Mouse (Mus musculus) thymus, adult 2 months (tissue): ENCODE data around the gene Car14. TPM values are rescaled to one million over a fixed set of nuclear protein-coding genes. Genes with fewer than 3 reads are reported as not detected.

ENCODE experiments used
- DNase-seq: peaks from one replicate; pipeline ENCODE4 v3.0.0; 2021
- H3K27ac ChIP-seq: fragments of 200-500 bp; 2 replicates; pipeline ENCODE4 v1.5.1; 2012; ENCODE audit warnings: low read length, control low read depth; ENCODE audit not compliant: control insufficient read depth, insufficient read depth
- H3K27me3 ChIP-seq: fragments of 200-500 bp; 2 replicates; pipeline ENCODE4 v1.6.1; 2012; ENCODE audit warnings: mild to moderate bottlenecking, low read length, moderate library complexity, mixed read lengths; ENCODE audit not compliant: control insufficient read depth, insufficient read depth
- H3K36me3 ChIP-seq: fragments of 200-500 bp; 2 replicates; pipeline ENCODE4 v1.6.1; 2012; ENCODE audit warnings: mild to moderate bottlenecking, low read length, moderate library complexity; ENCODE audit not compliant: control insufficient read depth, insufficient read depth
- H3K4me1 ChIP-seq: fragments of 200-500 bp; replicated peaks from 2 replicates; pipeline ENCODE4 v1.6.1; 2012; ENCODE audit warnings: low read length; ENCODE audit not compliant: control insufficient read depth, insufficient read depth
- H3K4me3 ChIP-seq: fragments of 200-500 bp; 2 replicates; pipeline ENCODE4 v1.5.1; 2012; ENCODE audit warnings: mild to moderate bottlenecking, low read length, control low read depth, moderate library complexity; ENCODE audit not compliant: control insufficient read depth, insufficient read depth
- CTCF ChIP-seq: fragments of 200-500 bp; IDR thresholded peaks from 2 replicates; pipeline ENCODE4 v1.5.1; 2012; ENCODE audit warnings: mild to moderate bottlenecking, control low read depth, low read length, moderate library complexity, borderline replicate concordance; ENCODE audit not compliant: control insufficient read depth, poor library complexity, insufficient read depth; ENCODE audit errors: extremely low read depth
- POLR2A ChIP-seq: fragments of 200-500 bp; IDR thresholded peaks from 2 replicates; pipeline ENCODE4 v1.6.1; 2012; ENCODE audit warnings: mild to moderate bottlenecking, low read length, control low read depth, moderate library complexity; ENCODE audit not compliant: control insufficient read depth, poor library complexity, insufficient read depth; ENCODE audit errors: extremely low read depth
- WGBS: fragments of 180-500 bp; shearing (Covaris S2); methylation state at CpG from one replicate; pipeline ENCODE4 v1.1.7; 2018; 5-methylcytosine and 5-hydroxymethylcytosine counted together
- polyA plus RNA-seq: library from polyadenylated mRNA; depleted of rRNA; stranded (reverse); fragments of >200 nt; gene quantifications from 2 replicates; pipeline ENCODE4 v1.2.3, GENCODE M21; 2012

Car14 gene
- polyA plus RNA-seq, 1 experiment, result 13.0 TPM

DNA sequence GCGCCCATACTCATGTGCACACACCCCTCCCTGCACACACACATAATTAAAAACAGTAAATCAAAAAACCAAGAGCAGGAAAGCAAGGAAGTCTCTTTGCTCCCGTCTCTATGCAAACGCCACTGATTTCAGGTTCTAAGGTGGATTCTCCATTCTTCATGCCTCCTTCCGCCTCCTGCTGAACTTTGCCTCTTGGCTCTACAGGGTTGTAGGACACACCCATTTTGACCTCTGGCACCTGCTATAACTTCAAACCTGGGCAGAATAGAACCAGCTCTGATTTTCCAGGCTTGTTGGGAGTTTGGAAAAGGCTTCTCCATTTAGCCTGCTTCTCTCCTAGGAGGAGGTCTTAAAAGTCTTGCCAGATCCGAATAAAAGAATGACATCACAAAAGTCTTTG lies 20.1 kb downstream of the Car14 start:
- no peak overlapping the region for H3K27ac ChIP-seq
- no peak for TF ChIP-seq CTCF
- WGBS, result 98% methylated on average over 5 of the region's 5 CpGs

DNA sequence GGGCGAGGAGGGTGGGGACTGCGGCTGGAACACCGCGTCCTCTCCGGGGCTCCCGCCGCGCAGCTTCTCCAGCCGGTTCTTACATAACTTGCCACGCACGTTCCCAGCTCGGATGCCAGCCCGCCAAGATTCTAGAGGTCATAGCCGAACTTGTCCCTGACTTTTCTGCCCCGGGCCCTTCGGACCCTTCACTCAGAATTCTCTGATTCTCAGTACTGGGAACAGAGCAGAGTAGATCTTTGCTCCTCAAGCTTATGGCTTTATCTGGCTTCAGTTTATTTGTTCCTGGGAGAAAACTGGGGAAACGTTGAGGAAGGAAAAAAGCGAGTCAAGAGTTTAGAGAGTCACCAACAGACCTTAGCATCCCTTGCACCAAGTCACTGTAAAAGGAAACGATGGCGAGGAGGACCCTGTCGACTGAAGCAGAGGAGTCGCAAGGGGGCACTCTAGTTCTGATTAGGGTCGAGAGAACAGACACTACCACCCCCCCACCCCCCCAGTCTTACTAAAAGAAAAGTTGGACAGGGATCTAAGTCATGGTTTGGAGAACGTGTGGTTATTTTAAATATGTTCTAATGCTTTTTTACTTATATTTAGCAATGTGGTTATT lies 21.6 kb downstream of the Car14 start:
- H3K4me3 ChIP-seq, result peak overlapping the region; percentile 50
- peak; percentile 78 for DNase-seq
- WGBS, result 2% methylated on average over 24 of the region's 24 CpGs
- TF ChIP-seq CTCF, result no peak
- no peak for TF ChIP-seq POLR2A
- H3K4me1 ChIP-seq, result peaks cover 12% of the 10 kb centered on the region
- no peak overlapping the region for H3K27ac ChIP-seq
- H3K36me3 ChIP-seq, result no peaks in the 10 kb centered on the region
- H3K27me3 ChIP-seq, result no peaks in the 10 kb centered on the region

More for the DNA sequence above, 20.1 kb downstream of the Car14 start:
- Histone ChIP-seq H3K27me3 (no peaks in the 10 kb centered on the region), H3K4me3 (no peak overlapping the region), H3K4me1 (peaks cover 12% of the 10 kb centered on the region), H3K36me3 (no peaks in the 10 kb centered on the region)
- DNase-seq, result no peak

DNA sequence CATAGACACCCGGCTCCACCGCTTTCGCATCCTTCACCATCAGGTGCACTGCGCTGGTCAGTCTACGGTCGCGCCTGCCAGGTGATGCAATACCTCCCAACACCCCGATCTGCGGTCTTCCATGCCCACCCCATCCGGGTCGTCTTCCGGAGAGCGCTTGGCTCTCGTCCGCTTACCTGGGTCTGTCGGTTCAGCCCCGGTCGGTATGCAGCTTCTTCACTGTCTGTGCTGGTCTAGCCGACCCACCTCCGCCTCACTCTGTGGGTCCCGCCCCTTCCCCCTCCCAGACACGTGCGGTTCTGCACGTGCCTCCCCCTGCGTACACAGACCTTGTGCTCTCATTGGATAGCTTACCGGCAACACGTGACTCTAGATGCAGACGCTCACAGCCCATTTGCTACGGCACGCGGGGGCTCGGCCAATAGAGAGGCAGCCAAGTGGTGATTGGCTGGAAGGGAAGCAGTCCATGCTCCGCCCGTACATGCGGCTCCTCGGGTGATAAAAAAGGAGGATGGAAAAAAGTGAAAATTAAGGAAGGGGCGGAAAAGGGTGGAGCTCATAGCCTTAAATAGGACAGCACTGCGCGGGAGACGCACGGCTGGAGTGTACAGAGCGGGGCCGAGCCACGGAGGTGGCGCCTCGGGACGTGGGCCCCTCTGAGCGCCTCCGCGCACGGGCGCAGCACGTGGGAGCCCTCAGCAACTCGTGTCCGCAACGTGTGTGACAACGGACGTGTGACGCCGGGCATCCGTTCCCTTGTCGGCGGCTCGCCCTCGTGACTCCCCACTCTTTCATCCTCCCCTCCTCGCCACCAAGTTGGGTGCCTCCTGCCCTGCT lies 22.3 kb downstream of the Car14 start, which contains the start of gene Ciart:
Ciart (minus strand) TSS at position 273 of the 837 bp plus-strand sequence.
- Histone ChIP-seq H3K27me3 (no peaks in the 10 kb centered on the region), H3K27ac (no peak within 1 kb of the TSS), H3K4me1 (peaks cover 12% of the 10 kb centered on the region), H3K36me3 (no peaks in the 10 kb centered on the region), H3K4me3 (peak within 1 kb of the TSS; percentile 50)
- under 1% methylated on average over 66 of the region's 66 CpGs for WGBS
- TF ChIP-seq POLR2A (0 out of 2 replicates have a peak, but pooled peaks have one; percentile 16), CTCF (0 out of 2 replicates have a peak, but pooled peaks have one; percentile 12)
- DNase-seq, result peak; percentile 89

DNA sequence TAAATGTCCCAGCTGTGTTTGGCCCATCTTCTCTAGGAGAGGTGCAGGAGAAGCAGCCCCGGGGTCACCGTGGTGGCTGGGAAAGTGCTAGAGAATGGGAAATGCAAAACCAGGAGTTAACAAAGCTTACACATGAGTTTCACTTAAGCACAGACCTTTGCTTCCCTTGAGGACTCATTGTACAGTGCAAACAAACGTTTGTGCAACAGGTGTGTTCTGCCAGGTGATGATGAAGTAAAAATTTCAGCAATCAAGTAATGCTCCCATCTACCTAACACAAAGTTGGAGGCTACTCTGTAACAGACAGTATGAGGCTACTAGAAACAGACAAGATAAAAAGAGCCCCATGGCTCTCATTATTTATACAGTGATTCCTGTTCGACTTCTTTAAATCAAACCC lies 25.4 kb downstream of the Car14 start:
- no peak for TF ChIP-seq CTCF
- no peak for TF ChIP-seq POLR2A
- no peaks in the 10 kb centered on the region for H3K36me3 ChIP-seq
- no peak overlapping the region for H3K27ac ChIP-seq
- 97% methylated on average over 4 of the region's 4 CpGs for WGBS
- DNase-seq, result no peak
- no peaks in the 10 kb centered on the region for H3K27me3 ChIP-seq
- H3K4me3 ChIP-seq, result no peak overlapping the region
- peaks cover 12% of the 10 kb centered on the region for H3K4me1 ChIP-seq

DNA sequence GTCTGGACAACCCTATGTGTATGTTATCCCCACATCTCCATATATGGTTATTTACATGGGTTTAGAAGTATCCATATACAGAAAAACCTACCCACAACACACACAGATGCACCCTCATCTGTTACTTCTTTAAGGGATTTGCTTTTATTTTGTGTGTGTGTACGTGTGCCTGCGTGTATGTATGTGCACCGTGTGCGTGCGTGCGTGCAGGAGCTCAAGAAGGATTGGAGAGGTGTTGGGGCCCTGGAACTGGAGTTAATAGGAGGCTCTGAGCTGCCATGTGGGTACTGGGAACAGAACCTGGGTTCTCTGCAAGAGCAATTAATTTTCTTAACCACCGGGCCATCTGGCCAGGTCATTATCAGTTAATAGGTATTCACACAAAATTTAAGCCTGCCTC lies 32.4 kb downstream of the Car14 start:
- Histone ChIP-seq H3K4me3 (no peak overlapping the region), H3K27me3 (no peaks in the 10 kb centered on the region), H3K27ac (no peak overlapping the region), H3K36me3 (peaks cover 9% of the 10 kb centered on the region), H3K4me1 (peaks cover 6% of the 10 kb centered on the region)
- no peak for DNase-seq
- 85% methylated on average over 7 of the region's 7 CpGs for whole genome bisulfite sequencing
- no peak for TF ChIP-seq POLR2A
- no peak for TF ChIP-seq CTCF

DNA sequence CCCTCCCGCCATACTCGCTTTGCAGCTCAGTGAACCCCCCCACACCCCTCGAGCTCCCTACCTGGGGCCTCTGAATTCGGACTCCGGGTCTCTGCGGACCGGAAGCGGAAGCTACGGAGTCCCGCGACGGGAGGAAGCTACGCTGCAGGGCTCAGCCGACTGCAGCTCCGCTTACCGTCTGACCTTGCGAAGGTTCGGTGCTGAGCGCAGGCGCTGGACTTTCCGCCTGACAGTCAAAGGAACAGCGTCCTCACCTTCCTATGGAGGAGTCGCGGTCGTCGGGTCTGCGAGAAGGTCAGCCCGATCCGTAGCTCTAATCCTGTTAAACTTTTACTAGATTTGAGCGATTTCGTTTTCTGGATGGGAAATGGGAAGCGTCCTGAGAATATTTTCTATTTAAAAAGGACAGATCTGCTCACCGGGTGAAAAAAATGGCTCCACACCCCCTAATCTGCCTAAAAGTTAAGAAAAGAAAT lies 33.1 kb downstream of the Car14 start, which contains the start of gene Mrps21:
Mrps21 (minus strand) TSS at position 128 of the 476 bp plus-strand sequence.
- Histone ChIP-seq H3K36me3 (peaks cover 9% of the 10 kb centered on the region), H3K4me3 (peak within 1 kb of the TSS; percentile 62), H3K27ac (peak within 1 kb of the TSS; percentile 39), H3K4me1 (peaks cover 6% of the 10 kb centered on the region), H3K27me3 (no peaks in the 10 kb centered on the region)
- peak; percentile 83 for DNase-seq
- under 1% methylated on average over 33 of the region's 33 CpGs for WGBS
- TF ChIP-seq POLR2A, result peak; percentile 77
- 0 out of 2 replicates have a peak, but pooled peaks have one; percentile 24 for TF ChIP-seq CTCF
